Mouse (Mus musculus) bone marrow, adult 2 months (tissue): ENCODE measurements around the gene Mboat2.

Experiments
- CTCF ChIP-seq: fragments of 200-500 bp; IDR thresholded peaks from 2 replicates; pipeline ENCODE4 v1.5.1; 2011; ENCODE audit warnings: low read length, control low read depth; ENCODE audit not compliant: control insufficient read depth, insufficient read depth
- POLR2A ChIP-seq: fragments of 200-500 bp; IDR thresholded peaks from 2 replicates; pipeline ENCODE4 v1.6.1; 2011; ENCODE audit warnings: low read depth, mild to moderate bottlenecking, control low read depth, low read length, borderline replicate concordance; ENCODE audit not compliant: control insufficient read depth

DNA sequence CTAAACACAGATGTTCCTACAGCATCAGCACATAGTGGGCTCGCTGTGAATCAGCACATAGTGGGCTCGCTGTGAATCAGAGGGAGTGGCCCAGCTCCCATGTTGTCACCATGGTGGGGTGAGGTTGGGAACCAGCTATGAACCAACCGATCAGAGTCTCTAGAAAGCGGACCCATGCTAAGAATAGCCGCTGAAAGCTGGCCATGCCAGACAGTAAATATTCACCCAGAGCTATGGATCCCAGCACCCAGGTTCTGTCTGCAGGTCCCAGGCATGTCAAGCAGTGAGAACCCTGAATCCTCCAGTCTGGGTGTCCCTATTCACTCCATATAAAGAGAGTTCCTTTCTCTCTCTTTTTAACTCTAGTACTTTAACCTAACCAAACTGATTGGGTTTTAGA is 94.6 kb downstream of the Mboat2 start:
- TF ChIP-seq CTCF (no peak), POLR2A (no peak)
